In the genomic region with DNA sequence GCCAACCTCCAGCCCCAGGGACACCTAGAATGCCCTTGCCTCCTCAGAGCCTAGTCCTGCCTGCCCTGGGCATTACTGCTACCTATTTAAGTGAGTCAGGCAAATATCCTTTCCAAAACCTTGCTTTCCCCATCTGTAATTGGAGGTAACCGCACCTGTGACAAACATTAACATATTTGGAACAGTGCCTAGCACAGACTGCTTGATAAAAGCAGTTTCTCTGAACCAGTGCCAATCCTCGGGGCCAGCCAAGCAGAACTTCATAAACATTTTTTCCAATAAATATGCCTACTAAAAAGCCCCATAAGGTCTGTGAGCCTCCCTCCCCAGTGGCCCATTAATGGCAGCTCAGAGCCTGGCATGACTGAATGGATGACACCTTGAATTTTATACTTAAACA, we compare ENCODE assay signal across 19 mouse cellular contexts. TPM values are rescaled to one million over a fixed set of nuclear protein-coding genes. Genes with fewer than 3 reads are reported as not detected.
DNase-seq lines count a peak whose midpoint lies in the region; ATAC-seq and TF ChIP-seq lines count a peak whose summit lies in the region.
"Had no signal": no experiment of that assay in that cellular context is flagged by ENCODE, and none has a peak within 500 bp of the region (broad histone marks: within the 10 kb centered on the region; RNA-seq: fewer than 3 reads in every experiment).

No protein-coding gene starts in this region.

- H3K9me3 ChIP-seq in kidney, embryonic 15.5 days (replicated peaks) = no peaks in the 10 kb centered on the region
- no peaks in the 10 kb centered on the region for H3K9me3 ChIP-seq in midbrain, embryonic 14.5 days (ENCODE audit: control insufficient read depth, low read length)
- no peaks in the 10 kb centered on the region for H3K9me3 ChIP-seq in midbrain, embryonic 13.5 days
- no peaks in the 10 kb centered on the region for H3K9me3 ChIP-seq in kidney, postnatal 0 days (replicated peaks; ENCODE audit: low read length)
- no peaks in the 10 kb centered on the region for H3K9me3 ChIP-seq in stomach, postnatal 0 days (ENCODE audit: control insufficient read depth, low read length)
- H3K9me3 ChIP-seq: heart, embryonic 10.5 days; neural tube, embryonic 12.5 days had no signal

- no peak for TF ChIP-seq CTCF in kidney, postnatal 0 days (IDR thresholded peaks at IDR 0.05; ENCODE audit: low read depth)
- no peak for TF ChIP-seq CTCF in stomach, postnatal 0 days (IDR thresholded peaks at IDR 0.05; ENCODE audit: low read depth)

- no peak overlapping the region for H3K4me3 ChIP-seq in kidney, embryonic 15.5 days (replicated peaks)
- H3K4me3 ChIP-seq in midbrain, embryonic 14.5 days (replicated peaks; ENCODE audit: low read depth, low read length) = no peak overlapping the region
- H3K4me3 ChIP-seq in midbrain, embryonic 13.5 days (replicated peaks) = no peak overlapping the region
- H3K4me3 ChIP-seq in kidney, postnatal 0 days (replicated peaks; ENCODE audit: low read depth, low read length) = no peak overlapping the region
- no peak overlapping the region for H3K4me3 ChIP-seq in stomach, postnatal 0 days (ENCODE audit: low read depth, low read length)
- H3K4me3 ChIP-seq: gastrocnemius, adult 2 months; heart, embryonic 10.5 days; neural tube, embryonic 12.5 days had no signal

- H3K36me3 ChIP-seq in kidney, embryonic 15.5 days = peaks cover 20% of the 10 kb centered on the region
- H3K36me3 ChIP-seq in midbrain, embryonic 14.5 days (ENCODE audit: control insufficient read depth, insufficient read depth, low read length) = peaks cover 19% of the 10 kb centered on the region
- H3K36me3 ChIP-seq in midbrain, embryonic 13.5 days = peaks cover 19% of the 10 kb centered on the region
- peaks cover 7% of the 10 kb centered on the region; the same call in 1 of the 2 replicates for H3K36me3 ChIP-seq in kidney, postnatal 0 days (ENCODE audit: insufficient read depth, low read length)
- peaks cover 16% of the 10 kb centered on the region for H3K36me3 ChIP-seq in stomach, postnatal 0 days (ENCODE audit: control insufficient read depth, insufficient read depth, low read length)

- no peak for TF ChIP-seq EP300 in stomach, postnatal 0 days (optimal IDR thresholded peaks at IDR 0.05)

- no peak overlapping the region for H3K4me2 ChIP-seq in kidney, embryonic 15.5 days
- no peak overlapping the region for H3K4me2 ChIP-seq in midbrain, embryonic 14.5 days (ENCODE audit: low read length)
- no peak overlapping the region for H3K4me2 ChIP-seq in midbrain, embryonic 13.5 days (replicated peaks)
- no peak overlapping the region for H3K4me2 ChIP-seq in kidney, postnatal 0 days (ENCODE audit: low read length)
- H3K4me2 ChIP-seq in stomach, postnatal 0 days (replicated peaks; ENCODE audit: low read depth) = no peak overlapping the region
- H3K4me2 ChIP-seq: neural tube, embryonic 12.5 days had no signal

- no peak overlapping the region for H3K9ac ChIP-seq in kidney, embryonic 15.5 days
- H3K9ac ChIP-seq in midbrain, embryonic 14.5 days (replicated peaks; ENCODE audit: low read length) = no peak overlapping the region
- H3K9ac ChIP-seq in midbrain, embryonic 13.5 days (replicated peaks) = no peak overlapping the region
- H3K9ac ChIP-seq in kidney, postnatal 0 days (ENCODE audit: low read depth, low read length) = no peak overlapping the region
- no peak overlapping the region for H3K9ac ChIP-seq in stomach, postnatal 0 days (ENCODE audit: low read length)
- H3K9ac ChIP-seq: liver, embryonic 14.5 days; neural tube, embryonic 12.5 days had no signal

- H3K4me1 ChIP-seq in kidney, embryonic 15.5 days = no peaks in the 10 kb centered on the region
- no peaks in the 10 kb centered on the region for H3K4me1 ChIP-seq in midbrain, embryonic 14.5 days (ENCODE audit: control insufficient read depth, insufficient read depth, low read length)
- peaks cover 3% of the 10 kb centered on the region; the same call in 1 of the 2 replicates for H3K4me1 ChIP-seq in midbrain, embryonic 13.5 days (replicated peaks)
- H3K4me1 ChIP-seq in kidney, postnatal 0 days (replicated peaks; ENCODE audit: insufficient read depth, low read length) = no peaks in the 10 kb centered on the region
- no peaks in the 10 kb centered on the region for H3K4me1 ChIP-seq in stomach, postnatal 0 days (replicated peaks; ENCODE audit: control insufficient read depth, insufficient read depth)

- no peak for ATAC-seq in kidney, embryonic 15.5 days (replicated peaks; ENCODE audit: low FRiP score)
- ATAC-seq in midbrain, embryonic 14.5 days (ENCODE audit: low FRiP score, low TSS enrichment) = no peak
- no peak for ATAC-seq in midbrain, embryonic 13.5 days
- ATAC-seq in kidney, postnatal 0 days (replicated peaks; ENCODE audit: low FRiP score, low read depth) = no peak
- no peak for ATAC-seq in stomach, postnatal 0 days (ENCODE audit: low FRiP score, low TSS enrichment)

- intact Hi-C loops in heart, postnatal 14 days (cut with DNase I) = loop anchor here (10.0 kb wide), 1 partner anchor 1009 kb away; the partner anchor contains the start of genes Hmx2 and Hmx3

- no peaks in the 10 kb centered on the region for H3K27me3 ChIP-seq in kidney, embryonic 15.5 days
- H3K27me3 ChIP-seq in midbrain, embryonic 14.5 days (ENCODE audit: control insufficient read depth, insufficient read depth, low read length) = no peaks in the 10 kb centered on the region
- 0 out of 2 replicates have a peak, but pooled peaks cover 4% of the 10 kb centered on the region for H3K27me3 ChIP-seq in midbrain, embryonic 13.5 days
- no peaks in the 10 kb centered on the region for H3K27me3 ChIP-seq in kidney, postnatal 0 days (ENCODE audit: insufficient read depth, low read length)
- no peaks in the 10 kb centered on the region for H3K27me3 ChIP-seq in stomach, postnatal 0 days (ENCODE audit: control insufficient read depth, insufficient read depth, low read length)
- H3K27me3 ChIP-seq: neural tube, embryonic 12.5 days had no signal

- H3K27ac ChIP-seq in kidney, embryonic 15.5 days = no peak overlapping the region
- H3K27ac ChIP-seq in midbrain, embryonic 14.5 days (replicated peaks; ENCODE audit: low read depth, low read length) = no peak overlapping the region
- H3K27ac ChIP-seq in midbrain, embryonic 13.5 days = no peak overlapping the region
- no peak overlapping the region for H3K27ac ChIP-seq in kidney, postnatal 0 days
- no peak overlapping the region for H3K27ac ChIP-seq in stomach, postnatal 0 days (replicated peaks)
- H3K27ac ChIP-seq: gastrocnemius, adult 2 months; heart, embryonic 10.5 days; liver, embryonic 14.5 days; neural tube, embryonic 12.5 days had no signal

- 64% methylated on average over 2 of the region's 2 CpGs for WGBS in kidney, embryonic 15.5 days
- 74% methylated on average over 2 of the region's 2 CpGs for WGBS in midbrain, embryonic 14.5 days
- WGBS in midbrain, embryonic 13.5 days = 81% methylated on average over 2 of the region's 2 CpGs
- whole genome bisulfite sequencing in kidney, postnatal 0 days = 43% methylated on average over 2 of the region's 2 CpGs
- WGBS in stomach, postnatal 0 days = 31% methylated on average over 2 of the region's 2 CpGs

- peak; percentile 62 for DNase-seq in kidney, adult 11 months
- peak; percentile 35 for DNase-seq in midbrain, embryonic 14.5 days
- peak; percentile 35 for DNase-seq in kidney, postnatal 0 days (ENCODE audit: low spot score)
- DNase-seq in stomach, postnatal 0 days (ENCODE audit: low spot score) = peak; percentile 43
- no peak for DNase-seq in embryo, embryonic 10 days (ENCODE audit: low spot score)
- DNase-seq in heart, postnatal 14 days = no peak
- DNase-seq: cerebellum, postnatal 10 days; gastrocnemius, adult 2 months; right cerebral cortex, adult 18-20 months had no signal

RNA-seq across cellular contexts. Expression of gene Oat, which starts 22.1 kb away (rescaled TPM):
- polyA plus RNA-seq in kidney, embryonic 15.5 days (2015; fragmentation: Nextera tagmentation; extraction: Ambion mirVana) = 166 and 167 TPM in 2 replicates
- 75.5 and 88.2 TPM in 2 replicates for polyA plus RNA-seq in midbrain, embryonic 14.5 days (2014; fragmentation: Nextera tagmentation; extraction: Ambion mirVana)
- 73.0 and 77.5 TPM in 2 replicates for polyA plus RNA-seq in midbrain, embryonic 13.5 days (2015; fragmentation: Nextera tagmentation; extraction: Ambion mirVana)
- polyA plus RNA-seq in kidney, postnatal 0 days (2015; fragmentation: Nextera tagmentation; extraction: Ambion mirVana) = 139 and 151 TPM in 2 replicates
- polyA plus RNA-seq in stomach, postnatal 0 days (2015; fragmentation: Nextera tagmentation; extraction: Ambion mirVana) = 139 and 155 TPM in 2 replicates
- total RNA-seq in heart, postnatal 14 days (2021) = 100 to 1,000 TPM; 120 to 122 TPM

RNA-seq across cellular contexts. Expression of gene Nkx1-2, which starts 45.3 kb away (rescaled TPM):
- not detected in 2 replicates for polyA plus RNA-seq in kidney, embryonic 15.5 days (2015; fragmentation: Nextera tagmentation; extraction: Ambion mirVana)
- 0.74 and 0.82 TPM in 2 replicates for polyA plus RNA-seq in midbrain, embryonic 14.5 days (2014; fragmentation: Nextera tagmentation; extraction: Ambion mirVana)
- polyA plus RNA-seq in midbrain, embryonic 13.5 days (2015; fragmentation: Nextera tagmentation; extraction: Ambion mirVana) = 0.82 and 0.97 TPM in 2 replicates
- 0.05 and 0.07 TPM in 2 replicates for polyA plus RNA-seq in kidney, postnatal 0 days (2015; fragmentation: Nextera tagmentation; extraction: Ambion mirVana)
- not detected in 2 replicates for polyA plus RNA-seq in stomach, postnatal 0 days (2015; fragmentation: Nextera tagmentation; extraction: Ambion mirVana)
- total RNA-seq in heart, postnatal 14 days (2021) = not detected
- total RNA-seq: adrenal gland, adult 18-20 months; adrenal gland, postnatal 4 days; gastrocnemius, adult 2 months had no signal
- polyA plus RNA-seq: forebrain, embryonic 11.5 days; heart, embryonic 10.5 days; heart, postnatal 0 days; lung, embryonic 16.5 days had no signal

RNA-seq across cellular contexts. Expression of gene Lhpp, which starts 56.3 kb away (rescaled TPM):
- 22.3 and 22.5 TPM in 2 replicates for polyA plus RNA-seq in kidney, embryonic 15.5 days (2015; fragmentation: Nextera tagmentation; extraction: Ambion mirVana)
- 35.9 and 41.1 TPM in 2 replicates for polyA plus RNA-seq in midbrain, embryonic 14.5 days (2014; fragmentation: Nextera tagmentation; extraction: Ambion mirVana)
- 21.0 and 21.2 TPM in 2 replicates for polyA plus RNA-seq in midbrain, embryonic 13.5 days (2015; fragmentation: Nextera tagmentation; extraction: Ambion mirVana)
- 16.5 and 16.8 TPM in 2 replicates for polyA plus RNA-seq in kidney, postnatal 0 days (2015; fragmentation: Nextera tagmentation; extraction: Ambion mirVana)
- 8.0 and 9.3 TPM in 2 replicates for polyA plus RNA-seq in stomach, postnatal 0 days (2015; fragmentation: Nextera tagmentation; extraction: Ambion mirVana)
- total RNA-seq in heart, postnatal 14 days (2021) = 10 to 100 TPM; 12.9 to 13.6 TPM

Comparison
In these comparisons a context has a peak if more than half of its experiments do, and no peak if none do; other contexts are left out.
1. DNase-seq: peak in kidney, adult 11 months (single experiment), midbrain, embryonic 14.5 days (single experiment), kidney, postnatal 0 days (single experiment) and stomach, postnatal 0 days (single experiment); none in embryo, embryonic 10 days (single experiment) and heart, postnatal 14 days (0 of 2).